Mouse (Mus musculus): Measurements from ENCODE around the gene Ifit2. TPM values are rescaled to one million over a fixed set of nuclear protein-coding genes. Genes with fewer than 3 reads are reported as not detected.
"Not testable (repeated sequence)": the region's sequence is repeated elsewhere in the genome, so short reads cannot be mapped to it uniquely, and the experiment has no call there.

Gene Ifit2
- polyA plus RNA-seq, 1 experiment = 4.0 TPM

DNA sequence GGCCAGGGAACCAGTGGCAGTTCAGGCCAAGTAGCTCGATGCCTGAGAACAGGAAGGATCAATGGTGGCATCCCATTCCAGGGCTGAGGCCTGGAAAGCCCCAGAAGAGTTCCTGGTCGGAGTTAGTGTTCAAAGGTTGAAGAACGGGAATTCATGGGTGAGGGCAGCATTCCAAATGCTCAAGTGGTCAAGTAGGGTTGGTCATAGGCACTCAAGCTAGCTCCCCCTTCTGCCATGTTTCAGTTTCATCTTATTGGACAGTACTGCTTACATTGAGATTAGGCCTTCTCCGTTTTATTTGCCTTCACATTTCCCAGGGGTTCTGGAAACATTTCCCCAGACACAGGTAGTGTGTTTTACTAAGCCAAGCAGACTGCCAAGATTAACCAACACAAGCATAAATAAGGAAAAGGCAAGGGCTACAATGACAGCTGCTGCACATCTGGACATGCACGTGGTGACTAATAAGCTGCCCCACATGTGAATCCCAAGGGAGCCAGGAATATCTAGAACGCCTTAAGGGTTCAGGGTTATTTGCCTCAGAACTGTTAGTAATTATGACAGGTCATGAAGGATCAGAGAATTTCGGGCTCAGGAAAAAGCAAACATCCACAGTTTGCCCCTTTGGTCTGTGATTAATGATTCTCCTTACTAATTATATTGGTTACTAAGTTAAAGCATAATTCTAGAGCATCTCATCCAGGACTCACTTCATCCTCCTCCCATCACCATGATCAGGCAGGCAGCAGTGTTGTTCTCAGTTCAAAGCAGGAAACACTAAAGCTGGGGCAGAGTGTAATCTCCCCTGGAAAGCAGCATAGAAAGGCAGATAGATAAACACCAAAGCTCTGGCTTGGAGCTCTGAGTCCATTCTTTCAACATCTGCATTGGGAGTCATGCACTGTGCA is 18.7 kb downstream of the Ifit2 start:
- DNase-seq = no peak
- H3K4me1 ChIP-seq (ENCODE audit: control insufficient read depth, insufficient read depth, low read length) = no peaks in the 10 kb centered on the region
- H3K27me3 ChIP-seq (ENCODE audit: control insufficient read depth, insufficient read depth, low read length) = no peaks in the 10 kb centered on the region
- no peak overlapping the region for H3K27ac ChIP-seq (ENCODE audit: insufficient read depth, low read length)
- 77% methylated on average over 7 of the region's 7 CpGs for WGBS
- H3K4me3 ChIP-seq (replicated peaks; ENCODE audit: insufficient read depth, low read depth, low read length) = no peak overlapping the region
- TF ChIP-seq CTCF (IDR thresholded peaks at IDR 0.05; ENCODE audit: borderline replicate concordance, insufficient read depth, low read depth, low read length) (no peak), POLR2A (IDR thresholded peaks at IDR 0.05; ENCODE audit: borderline replicate concordance, insufficient read depth, low read length) (no peak)

DNA sequence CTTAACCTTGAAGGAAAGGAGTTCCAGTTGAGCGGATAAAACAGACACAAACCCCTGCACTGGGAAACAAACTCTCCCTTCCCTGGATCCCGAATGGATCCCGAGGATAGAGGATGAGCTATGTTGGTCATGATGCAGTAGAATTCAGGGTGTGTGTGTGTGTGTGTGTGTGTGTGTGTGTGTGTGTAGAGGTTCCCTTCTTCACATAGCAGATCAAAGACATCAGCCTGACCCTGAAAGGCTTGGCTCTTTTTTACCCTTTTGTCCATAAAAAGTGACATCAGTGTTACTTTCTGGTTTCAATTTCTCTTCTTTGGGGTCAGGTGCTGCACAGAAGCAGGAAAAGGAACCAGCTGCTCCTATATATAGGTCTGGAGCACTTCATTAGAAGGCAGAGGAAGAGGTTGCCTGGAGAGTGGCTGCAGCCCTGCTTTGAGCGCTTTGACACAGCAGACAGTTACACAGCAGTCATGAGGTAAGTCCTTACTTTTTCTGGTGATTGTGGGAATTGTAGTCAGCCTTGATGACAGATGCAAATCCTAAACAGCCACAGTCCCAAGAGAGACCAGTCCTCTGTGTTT is 19.5 kb downstream of the Ifit2 start:
- Histone ChIP-seq H3K4me3 (replicated peaks; ENCODE audit: insufficient read depth, low read depth, low read length) (no peak overlapping the region), H3K27ac (ENCODE audit: insufficient read depth, low read length) (no peak overlapping the region), H3K27me3 (ENCODE audit: control insufficient read depth, insufficient read depth, low read length) (no peaks in the 10 kb centered on the region), H3K4me1 (ENCODE audit: control insufficient read depth, insufficient read depth, low read length) (no peaks in the 10 kb centered on the region)
- no peak for TF ChIP-seq POLR2A (IDR thresholded peaks at IDR 0.05; ENCODE audit: borderline replicate concordance, insufficient read depth, low read length)
- TF ChIP-seq CTCF (IDR thresholded peaks at IDR 0.05; ENCODE audit: borderline replicate concordance, insufficient read depth, low read depth, low read length) = no peak
- no peak for DNase-seq
- 80% methylated on average over 4 of the region's 4 CpGs for WGBS

- DNase-seq = no peak
- H3K27ac ChIP-seq (ENCODE audit: insufficient read depth, low read length) = no peak overlapping the region
- WGBS = 95% methylated on average over 1 of the region's 1 CpGs
These were observed 20.6 kb downstream of the Ifit2 start for GRCm38 (mm10) chr19:34571080-34571479.

DNA sequence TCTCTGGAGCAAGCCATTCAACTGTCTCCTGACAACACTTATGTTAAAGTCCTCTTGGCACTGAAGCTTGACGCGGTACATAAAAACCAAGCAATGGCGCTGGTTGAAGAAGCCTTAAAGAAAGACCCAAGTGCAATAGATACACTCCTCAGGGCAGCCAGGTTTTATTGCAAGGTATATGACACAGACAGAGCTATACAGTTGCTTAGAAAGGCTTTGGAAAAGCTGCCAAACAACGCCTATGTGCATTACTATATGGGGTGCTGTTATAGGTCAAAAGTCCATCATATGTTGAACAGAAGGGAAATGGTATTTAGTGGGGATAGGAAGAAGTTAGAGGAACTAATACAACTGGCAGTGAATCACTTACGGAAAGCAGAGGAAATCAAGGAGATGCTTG is 23.2 kb downstream of the Ifit2 start:
- WGBS = 93% methylated on average over 5 of the region's 5 CpGs
- no peaks in the 10 kb centered on the region for H3K27me3 ChIP-seq (ENCODE audit: control insufficient read depth, insufficient read depth, low read length)
- H3K4me3 ChIP-seq (replicated peaks; ENCODE audit: insufficient read depth, low read depth, low read length) = no peak overlapping the region
- TF ChIP-seq POLR2A (IDR thresholded peaks at IDR 0.05; ENCODE audit: borderline replicate concordance, insufficient read depth, low read length) (no peak), CTCF (IDR thresholded peaks at IDR 0.05; ENCODE audit: borderline replicate concordance, insufficient read depth, low read depth, low read length) (no peak)
- DNase-seq = no peak
- no peak overlapping the region for H3K27ac ChIP-seq (ENCODE audit: insufficient read depth, low read length)
- H3K4me1 ChIP-seq (ENCODE audit: control insufficient read depth, insufficient read depth, low read length) = no peaks in the 10 kb centered on the region

More at GRCm38 (mm10) chr19:34571080-34571479, 20.6 kb downstream of the Ifit2 start:
- H3K4me3 ChIP-seq (replicated peaks; ENCODE audit: insufficient read depth, low read depth, low read length) = no peak overlapping the region
- H3K4me1 ChIP-seq (ENCODE audit: control insufficient read depth, insufficient read depth, low read length) = no peaks in the 10 kb centered on the region
- no peaks in the 10 kb centered on the region for H3K27me3 ChIP-seq (ENCODE audit: control insufficient read depth, insufficient read depth, low read length)
- TF ChIP-seq POLR2A (IDR thresholded peaks at IDR 0.05; ENCODE audit: borderline replicate concordance, insufficient read depth, low read length) (no peak), CTCF (IDR thresholded peaks at IDR 0.05; ENCODE audit: borderline replicate concordance, insufficient read depth, low read depth, low read length) (no peak)

GRCm38 (mm10) chr19:34577121-34577520 is 26.6 kb downstream of the Ifit2 start:
- TF ChIP-seq CTCF (IDR thresholded peaks at IDR 0.05; ENCODE audit: borderline replicate concordance, insufficient read depth, low read depth, low read length) (no peak), POLR2A (IDR thresholded peaks at IDR 0.05; ENCODE audit: borderline replicate concordance, insufficient read depth, low read length) (no peak)
- Histone ChIP-seq H3K27ac (ENCODE audit: insufficient read depth, low read length) (no peak overlapping the region), H3K27me3 (ENCODE audit: control insufficient read depth, insufficient read depth, low read length) (no peaks in the 10 kb centered on the region), H3K4me3 (replicated peaks; ENCODE audit: insufficient read depth, low read depth, low read length) (no peak overlapping the region), H3K4me1 (ENCODE audit: control insufficient read depth, insufficient read depth, low read length) (no peaks in the 10 kb centered on the region)
- DNase-seq = no peak
- 65% methylated on average over 1 of the region's 1 CpGs for WGBS

- not testable (repeated sequence) for H3K4me1 ChIP-seq (ENCODE audit: control insufficient read depth, insufficient read depth, low read length); H3K27ac ChIP-seq (ENCODE audit: insufficient read depth, low read length); H3K27me3 ChIP-seq (ENCODE audit: control insufficient read depth, insufficient read depth, low read length); DNase-seq; H3K4me3 ChIP-seq (replicated peaks; ENCODE audit: insufficient read depth, low read depth, low read length)
- WGBS = 83% methylated on average over 2 of the region's 2 CpGs
These were observed 32.2 kb downstream of the Ifit2 start for GRCm38 (mm10) chr19:34582696-34583095.

DNA sequence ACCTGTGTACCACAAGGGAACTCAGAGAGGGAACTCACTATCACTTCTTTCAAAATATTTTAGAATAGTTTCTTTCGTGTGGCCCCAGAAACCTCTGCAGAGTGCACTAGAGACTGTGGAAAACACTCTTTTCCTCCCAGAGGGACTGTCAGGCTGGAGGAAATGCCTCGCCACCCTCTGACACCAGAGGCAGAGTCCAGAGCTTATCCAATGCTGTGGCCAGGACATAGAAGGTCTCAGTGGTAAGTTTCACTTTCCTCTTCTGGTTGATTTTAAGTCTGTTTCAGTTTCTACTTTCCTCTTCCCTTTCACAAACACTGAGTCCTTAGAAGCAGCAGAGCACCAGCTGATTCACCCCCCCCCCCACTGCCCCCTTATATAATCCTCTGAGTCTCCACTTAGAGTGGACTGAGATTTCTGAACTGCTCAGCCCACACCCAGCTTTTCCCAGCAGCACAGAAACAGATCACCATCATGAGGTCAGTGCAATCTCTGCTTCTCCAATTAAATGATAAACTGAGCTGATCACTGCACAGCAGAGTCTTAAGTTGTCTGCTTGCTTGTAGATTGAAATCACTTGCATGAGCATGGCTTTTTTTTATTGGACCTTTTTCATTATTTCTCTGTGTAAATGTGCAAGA is 32.8 kb downstream of the Ifit2 start, which contains the start of gene Ifit3:
Ifit3 (plus strand) TSS at position 406 of the 641 bp plus-strand sequence.
- WGBS = 54% methylated on average over 2 of the region's 2 CpGs
- H3K27me3 ChIP-seq (ENCODE audit: control insufficient read depth, insufficient read depth, low read length); H3K4me1 ChIP-seq (ENCODE audit: control insufficient read depth, insufficient read depth, low read length); DNase-seq; H3K27ac ChIP-seq (ENCODE audit: insufficient read depth, low read length); H3K4me3 ChIP-seq (replicated peaks; ENCODE audit: insufficient read depth, low read depth, low read length): not testable (repeated sequence)

- 72% methylated on average over 5 of the region's 5 CpGs for WGBS
These were observed 35.4 kb downstream of the Ifit2 start for GRCm38 (mm10) chr19:34585740-34586458.

DNA sequence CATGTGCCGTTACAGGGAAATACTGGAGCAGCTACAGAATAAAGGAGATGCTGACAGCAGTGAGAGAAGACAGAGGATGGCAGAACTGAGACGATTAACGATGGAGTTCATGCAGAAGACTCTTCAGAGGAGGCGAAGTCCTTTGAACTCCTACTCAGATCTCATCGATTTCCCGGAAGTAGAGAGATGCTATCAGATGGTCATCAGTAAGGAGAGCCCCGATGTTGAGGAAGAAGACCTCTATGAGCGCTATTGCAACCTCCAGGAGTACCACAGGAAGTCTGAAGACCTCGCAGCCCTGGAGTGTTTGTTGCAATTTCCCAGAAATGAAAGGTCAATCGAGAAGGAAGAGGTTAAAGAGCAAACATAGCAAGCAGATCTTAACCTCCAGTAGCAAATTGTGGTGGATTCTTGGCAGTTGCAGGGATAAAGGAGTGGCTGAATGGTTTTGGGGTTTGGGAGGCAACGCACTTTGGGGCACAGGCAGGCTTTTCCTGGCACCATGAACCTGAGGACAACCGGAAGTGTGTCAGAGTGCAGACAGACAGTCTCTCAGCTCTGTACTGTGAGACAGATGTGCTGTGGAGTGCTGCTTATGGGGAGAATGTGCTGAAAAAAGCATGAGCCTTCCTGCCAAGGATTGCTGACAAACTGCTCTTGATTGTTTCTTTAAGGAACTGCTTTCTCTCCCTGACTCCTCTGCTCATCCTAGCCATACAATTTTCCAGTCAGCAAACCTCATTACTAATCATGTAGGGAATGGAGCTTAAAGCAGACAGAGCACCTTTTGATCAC is 37.6 kb downstream of the Ifit2 start:
- H3K4me1 ChIP-seq (ENCODE audit: control insufficient read depth, insufficient read depth, low read length); H3K27ac ChIP-seq (ENCODE audit: insufficient read depth, low read length); DNase-seq; H3K27me3 ChIP-seq (ENCODE audit: control insufficient read depth, insufficient read depth, low read length); H3K4me3 ChIP-seq (replicated peaks; ENCODE audit: insufficient read depth, low read depth, low read length): not testable (repeated sequence)
- WGBS = 81% methylated on average over 7 of the region's 12 CpGs

More at GRCm38 (mm10) chr19:34585740-34586458, 35.4 kb downstream of the Ifit2 start:
- not testable (repeated sequence) for H3K4me3 ChIP-seq (replicated peaks; ENCODE audit: insufficient read depth, low read depth, low read length); H3K27me3 ChIP-seq (ENCODE audit: control insufficient read depth, insufficient read depth, low read length); DNase-seq; H3K4me1 ChIP-seq (ENCODE audit: control insufficient read depth, insufficient read depth, low read length); H3K27ac ChIP-seq (ENCODE audit: insufficient read depth, low read length)
